Mouse (Mus musculus) CH12.LX (cell line): ENCODE results near the gene Tcte1. TPM values are rescaled to one million over a fixed set of nuclear protein-coding genes. Genes with fewer than 3 reads are reported as not detected.

Experiments used
- DNase-seq: peaks from one replicate; pipeline ENCODE4 v3.0.0-alpha.2; 2013; ENCODE audit errors: extremely low read depth
- H3K27ac ChIP-seq: 2 replicates; pipeline ENCODE4 v1.5.1; 2012; ENCODE audit warnings: low read depth, mild to moderate bottlenecking, control low read depth, moderate library complexity; ENCODE audit not compliant: insufficient read depth
- H3K27me3 ChIP-seq: replicated peaks from 2 replicates; pipeline ENCODE3; 2012; ENCODE audit warnings: inconsistent platforms
- H3K36me3 ChIP-seq, 2 experiments: replicated peaks in 1 of 2; 2 replicates each; pipeline versions ENCODE3 to v1.6.1; 2012; ENCODE audit warnings: inconsistent platforms in 1 of 2, low read length in 1 of 2, mild to moderate bottlenecking in 1 of 2, mixed read lengths in 1 of 2, moderate library complexity in 1 of 2; ENCODE audit not compliant: control insufficient read depth in 1 of 2, insufficient read depth in 1 of 2
- H3K4me1 ChIP-seq, 2 experiments: 2 replicates each; pipeline ENCODE4 v1.6.1; 2012; ENCODE audit warnings: inconsistent platforms in 1 of 2, moderate library complexity in 1 of 2; ENCODE audit not compliant: insufficient read depth in 2 of 2, control insufficient read depth in 1 of 2
- H3K4me2 ChIP-seq: 2 replicates; pipeline ENCODE4 v1.6.1; 2012; ENCODE audit warnings: low read depth, mild to moderate bottlenecking, control low read depth; ENCODE audit not compliant: poor library complexity, insufficient read depth, severe bottlenecking
- H3K4me3 ChIP-seq, 3 experiments: fragments of 150-350 bp in 1 of 3; sonication (generic) in 1 of 3; replicated peaks in 1 of 3; 2 replicates each; pipeline versions ENCODE3 to v1.5.1; 2011 to 2012; ENCODE audit warnings: low read depth in 2 of 3, low read length in 2 of 3, mild to moderate bottlenecking in 2 of 3, moderate library complexity in 2 of 3, control low read depth in 1 of 3, improper control_type of control experiment in 1 of 3, inconsistent platforms in 1 of 3, mixed read lengths in 1 of 3; ENCODE audit not compliant: poor library complexity in 1 of 3
- H3K79me2 ChIP-seq: replicated peaks from 2 replicates; pipeline ENCODE4 v1.6.1; 2012; ENCODE audit warnings: mild to moderate bottlenecking, moderate library complexity; ENCODE audit not compliant: control insufficient read depth, poor library complexity, insufficient read depth, severe bottlenecking; ENCODE audit errors: extremely low read depth
- H3K9ac ChIP-seq: 2 replicates; pipeline ENCODE4 v1.6.1; 2012; ENCODE audit warnings: low read depth, mild to moderate bottlenecking, control low read depth, moderate library complexity; ENCODE audit not compliant: insufficient read depth
- H3K9me3 ChIP-seq: replicated peaks from 2 replicates; pipeline ENCODE3; 2012; ENCODE audit warnings: low read length, inconsistent platforms, mixed read lengths
- BHLHE40 ChIP-seq: IDR thresholded peaks from 2 replicates; pipeline ENCODE4 v1.6.1; 2011; ENCODE audit warnings: mild to moderate bottlenecking, low read depth, low read length, improper control_type of control experiment
- CHD1 ChIP-seq: IDR thresholded peaks from 2 replicates; pipeline ENCODE4 v1.6.1; 2012; ENCODE audit warnings: low read depth, low read length, improper control_type of control experiment, inconsistent platforms
- CHD2 ChIP-seq: IDR thresholded peaks from 2 replicates; pipeline ENCODE4 v1.6.1; 2011; ENCODE audit warnings: low read length, improper control_type of control experiment
- CTCF ChIP-seq, 2 experiments: IDR thresholded peaks in 1 of 2; conservative IDR thresholded peaks in 1 of 2; 2 replicates each; pipeline ENCODE4 v1.5.1; 2011 to 2012; ENCODE audit warnings: low read depth in 2 of 2, low read length in 2 of 2, improper control_type of control experiment in 1 of 2, inconsistent platforms in 1 of 2, mild to moderate bottlenecking in 1 of 2, moderate library complexity in 1 of 2
- E2F4 ChIP-seq: IDR thresholded peaks from 2 replicates; pipeline ENCODE4 v1.6.1; 2011; ENCODE audit warnings: low read depth, low read length, improper control_type of control experiment; ENCODE audit not compliant: insufficient replicate concordance
- ELF1 ChIP-seq: IDR thresholded peaks from 2 replicates; pipeline ENCODE4 v1.6.1; 2014; ENCODE audit warnings: low read depth, mild to moderate bottlenecking, inconsistent platforms, low read length, improper control_type of control experiment
- EP300 ChIP-seq: IDR thresholded peaks from 2 replicates; pipeline ENCODE4 v1.6.1; 2011; ENCODE audit warnings: low read length, improper control_type of control experiment
- ETS1 ChIP-seq: conservative IDR thresholded peaks from 2 replicates; pipeline ENCODE4 v1.6.1; 2012; ENCODE audit warnings: low read depth, mild to moderate bottlenecking, inconsistent platforms, low read length, improper control_type of control experiment, moderate library complexity
- GABPA ChIP-seq: IDR thresholded peaks from 2 replicates; pipeline ENCODE4 v1.6.1; 2012; ENCODE audit warnings: low read depth, low read length, improper control_type of control experiment, inconsistent platforms; ENCODE audit not compliant: insufficient replicate concordance
- HCFC1 ChIP-seq: IDR thresholded peaks from 2 replicates; pipeline ENCODE4 v1.6.1; 2012; ENCODE audit warnings: low read depth, mild to moderate bottlenecking, inconsistent platforms, low read length, improper control_type of control experiment
- IRF4 ChIP-seq: IDR thresholded peaks from 2 replicates; pipeline ENCODE4 v1.6.1; 2014; ENCODE audit warnings: low read depth, mild to moderate bottlenecking, inconsistent platforms, low read length, improper control_type of control experiment
- JUN ChIP-seq: IDR thresholded peaks from 2 replicates; pipeline ENCODE4 v1.6.1; 2011; ENCODE audit warnings: low read depth, mild to moderate bottlenecking, low read length, improper control_type of control experiment, moderate library complexity; ENCODE audit not compliant: insufficient read depth
- JUND ChIP-seq: conservative IDR thresholded peaks from 2 replicates; pipeline ENCODE4 v1.6.1; 2011; ENCODE audit warnings: low read depth, low read length, improper control_type of control experiment
- KAT2A ChIP-seq: IDR thresholded peaks from 2 replicates; pipeline ENCODE4 v1.6.1; 2012; ENCODE audit warnings: low read length, improper control_type of control experiment, inconsistent platforms; ENCODE audit not compliant: insufficient replicate concordance
- MAFK ChIP-seq: IDR thresholded peaks from 2 replicates; pipeline ENCODE4 v1.6.1; 2011; ENCODE audit warnings: low read length, improper control_type of control experiment; ENCODE audit not compliant: insufficient replicate concordance
- MAX ChIP-seq: IDR thresholded peaks from 2 replicates; pipeline ENCODE4 v1.6.1; 2011; ENCODE audit warnings: low read length, improper control_type of control experiment
- MAZ ChIP-seq: IDR thresholded peaks from 2 replicates; pipeline ENCODE4 v1.6.1; 2012; ENCODE audit warnings: low read depth, mild to moderate bottlenecking, inconsistent platforms, low read length, improper control_type of control experiment, moderate library complexity
- MEF2A ChIP-seq: IDR thresholded peaks from 2 replicates; pipeline ENCODE4 v1.6.1; 2014; ENCODE audit warnings: low read depth, mild to moderate bottlenecking, inconsistent platforms, low read length, improper control_type of control experiment, borderline replicate concordance
- MXI1 ChIP-seq: IDR thresholded peaks from 2 replicates; pipeline ENCODE4 v1.6.1; 2011; ENCODE audit warnings: mild to moderate bottlenecking, low read depth, low read length, improper control_type of control experiment
- MYC ChIP-seq: IDR thresholded peaks from 2 replicates; pipeline ENCODE4 v1.6.1; 2011; ENCODE audit warnings: low read depth, mild to moderate bottlenecking, improper control_type of control experiment, low read length
- NELFE ChIP-seq: IDR thresholded peaks from 2 replicates; pipeline ENCODE4 v1.6.1; 2011; ENCODE audit warnings: low read depth, low read length, improper control_type of control experiment
- NRF1 ChIP-seq: IDR thresholded peaks from 2 replicates; pipeline ENCODE4 v1.6.1; 2014; ENCODE audit warnings: low read depth, mild to moderate bottlenecking, inconsistent platforms, low read length, improper control_type of control experiment, moderate library complexity
- PAX5 ChIP-seq: IDR thresholded peaks from 2 replicates; pipeline ENCODE4 v1.6.1; 2012; ENCODE audit warnings: low read length, inconsistent platforms, mixed read lengths
- POLR2A ChIP-seq: IDR thresholded peaks from 2 replicates; pipeline ENCODE4 v1.6.1; 2011; ENCODE audit warnings: low read depth, mild to moderate bottlenecking, improper control_type of control experiment, low read length
- POLR2AphosphoS2 ChIP-seq: IDR thresholded peaks from 2 replicates; pipeline ENCODE4 v1.6.1; 2011; ENCODE audit warnings: low read depth, low read length, improper control_type of control experiment
- RAD21 ChIP-seq: IDR thresholded peaks from 2 replicates; pipeline ENCODE4 v1.6.1; 2011; ENCODE audit warnings: low read depth, mild to moderate bottlenecking, low read length, improper control_type of control experiment, moderate library complexity
- RCOR1 ChIP-seq: conservative IDR thresholded peaks from 2 replicates; pipeline ENCODE4 v1.6.1; 2012; ENCODE audit warnings: low read depth, mild to moderate bottlenecking, inconsistent platforms, low read length, improper control_type of control experiment
- SIN3A ChIP-seq: IDR thresholded peaks from 2 replicates; pipeline ENCODE4 v1.6.1; 2012; ENCODE audit warnings: low read length, improper control_type of control experiment, inconsistent platforms
- SMC3 ChIP-seq: IDR thresholded peaks from 2 replicates; pipeline ENCODE4 v1.6.1; 2011; ENCODE audit warnings: low read depth, low read length, improper control_type of control experiment
- TBP ChIP-seq: conservative IDR thresholded peaks from 2 replicates; pipeline ENCODE4 v1.6.1; 2011; ENCODE audit warnings: low read depth, low read length, improper control_type of control experiment
- TCF12 ChIP-seq: IDR thresholded peaks from 2 replicates; pipeline ENCODE4 v1.6.1; 2014; ENCODE audit warnings: low read depth, mild to moderate bottlenecking, inconsistent platforms, low read length, improper control_type of control experiment
- UBTF ChIP-seq: IDR thresholded peaks from 2 replicates; pipeline ENCODE4 v1.6.1; 2012; ENCODE audit warnings: low read depth, mild to moderate bottlenecking, inconsistent platforms, low read length, improper control_type of control experiment, moderate library complexity
- USF1 ChIP-seq: IDR thresholded peaks from 2 replicates; pipeline ENCODE4 v1.6.1; 2014; ENCODE audit warnings: low read depth, mild to moderate bottlenecking, inconsistent platforms, low read length, improper control_type of control experiment
- USF2 ChIP-seq: conservative IDR thresholded peaks from 2 replicates; pipeline ENCODE4 v1.6.1; 2011; ENCODE audit warnings: low read depth, low read length, improper control_type of control experiment
- ZC3H11A ChIP-seq: IDR thresholded peaks from 2 replicates; pipeline ENCODE4 v1.6.1; 2012; ENCODE audit warnings: low read depth, mild to moderate bottlenecking, inconsistent platforms, low read length, improper control_type of control experiment
- ZKSCAN1 ChIP-seq: IDR thresholded peaks from 2 replicates; pipeline ENCODE4 v1.6.1; 2012; ENCODE audit warnings: low read depth, inconsistent platforms, low read length, improper control_type of control experiment, borderline replicate concordance
- ZMIZ1 ChIP-seq: IDR thresholded peaks from 2 replicates; pipeline ENCODE4 v1.6.1; 2012; ENCODE audit warnings: low read depth, mild to moderate bottlenecking, inconsistent platforms, low read length, improper control_type of control experiment
- ZNF384 ChIP-seq: IDR thresholded peaks from 2 replicates; pipeline ENCODE4 v1.6.1; 2012; ENCODE audit warnings: low read depth, low read length, improper control_type of control experiment, inconsistent platforms
- dilution Hi-C: fragments of 300-500 bp; cut with MboI; formaldehyde crosslinking; loops from 2 replicates; pipeline ENCODE4 v1.14.3; 2020; ENCODE audit warnings: low sequenced_read_pairs; ENCODE audit not compliant: extremely low pct_unique_long_range_greater_than_20kb, extremely low pct_ligation_motif_present
- in situ Hi-C: fragments of 300-500 bp; cut with MboI; formaldehyde crosslinking; loops from 3 replicates; pipeline ENCODE4 v1.14.3; 2019; ENCODE audit warnings: low sequenced_read_pairs, low pct_ligation_motif_present, low pct_unique_long_range_greater_than_20kb, mixed read lengths
- polyA plus RNA-seq: library from polyadenylated mRNA; unstranded; fragments of >175 nt; gene quantifications from 2 replicates; pipeline ENCODE4 v1.2.1, GENCODE M21; 2012; ENCODE audit warnings: low read depth; ENCODE audit not compliant: insufficient read length
- total RNA-seq, 2 experiments: library from RNA; depleted of rRNA; stranded (reverse); fragments of 300-350 nt in 1 of 2; fragments of >200 nt in 1 of 2; gene quantifications; 2 replicates each; pipeline ENCODE4 v1.2.3; 2012 to 2014

Gene Tcte1
- total and polyA plus RNA-seq, 3 experiments: not detected

- TF ChIP-seq EP300 (peak; percentile 80), RCOR1 (no peak), CHD1 (no peak), MAX (peak; percentile 43; the same call in 1 of the 2 replicates), JUN (0 out of 2 replicates have a peak, but pooled peaks have one; percentile 15), E2F4 (no peak), ETS1 (peak; percentile 83), TBP (peak; percentile 64; the same call in 1 of the 2 replicates), ZC3H11A (no peak), MYC (0 out of 2 replicates have a peak, but pooled peaks have one; percentile 38), UBTF (0 out of 2 replicates have a peak, but pooled peaks have one; percentile 53), GABPA (no peak), POLR2A (peak; percentile 55), ZNF384 (no peak), POLR2AphosphoS2 (no peak), MAFK (0 out of 2 replicates have a peak, but pooled peaks have one; percentile 7), IRF4 (peak; percentile 81), PAX5 (no peak), ELF1 (0 out of 2 replicates have a peak, but pooled peaks have one; percentile 0), HCFC1 (no peak), JUND (no peak), ZKSCAN1 (no peak), SMC3 (no peak; the same call in 1 of the 2 replicates), MEF2A (no peak), ZMIZ1 (no peak; the same call in 1 of the 2 replicates), NELFE (0 out of 2 replicates have a peak, but pooled peaks have one; percentile 6), USF1 (no peak), NRF1 (peak; percentile 78), KAT2A (no peak), TCF12 (peak; percentile 77), MXI1 (peak; percentile 18; the same call in 1 of the 2 replicates), USF2 (no peak), RAD21 (no peak), CHD2 (no peak; the same call in 1 of the 2 replicates), BHLHE40 (peak; percentile 86), MAZ (0 out of 2 replicates have a peak, but pooled peaks have one; percentile 7), CTCF (conservative IDR thresholded peaks at IDR 0.05 in 1 of 2, IDR thresholded peaks at IDR 0.05 in 1 of 2; ENCODE audit: low read depth in 2 of 2, low read length in 2 of 2) (no peak), SIN3A (peak; percentile 82)
- H3K27ac ChIP-seq: peak overlapping the region; percentile 90
- H3K4me2 ChIP-seq: peak overlapping the region; percentile 80
- in situ Hi-C loops: loop anchor here (5.0 kb wide), 1 partner anchor 83 kb away; the partner anchor contains the start of gene Spats1
- peak; percentile 73 for DNase-seq
- peak overlapping the region; percentile 99; the same call in 1 of the 2 replicates for H3K9ac ChIP-seq
- peak overlapping the region; percentile 41 to 100 (median 90) for H3K4me3 ChIP-seq
- peaks cover 24 to 34% of the 10 kb centered on the region in 2 experiments for H3K4me1 ChIP-seq
- H3K9me3 ChIP-seq: no peaks in the 10 kb centered on the region
- dilution Hi-C loops: no loop called here
- H3K79me2 ChIP-seq: peaks cover 43% of the 10 kb centered on the region
- H3K36me3 ChIP-seq: peaks cover 38 to 63% of the 10 kb centered on the region in 2 experiments
- no peaks in the 10 kb centered on the region for H3K27me3 ChIP-seq
These were observed 36.7 kb downstream of the Tcte1 start for GRCm38 (mm10) chr17:45559732-45560525.
